Mouse (Mus musculus): ENCODE data around the gene Rab5a.

- TF ChIP-seq CTCF (IDR thresholded peaks at IDR 0.05; ENCODE audit: low read depth, low read length), result no peak
- TF ChIP-seq POLR2A (IDR thresholded peaks at IDR 0.05; ENCODE audit: extremely low read depth, insufficient read depth, low read length), result no peak
Measured at GRCm38 (mm10) chr17:53478066-53478857, 772 bp upstream of the Rab5a start.

All from liver, adult 2 months (tissue).